Mouse (Mus musculus): Measurements from ENCODE around the gene Fbxo48.

The Fbxo48 gene

GRCm38 (mm10) chr11:16972027-16972426 is 20.9 kb downstream of the Fbxo48 start:
- no peak for DNase-seq (ENCODE audit: low spot score)

- no peak for DNase-seq (ENCODE audit: low spot score)
These were observed 21.9 kb downstream of the Fbxo48 start for GRCm38 (mm10) chr11:16973086-16973485.

- no peak for DNase-seq (ENCODE audit: low spot score)
These were observed 25.8 kb downstream of the Fbxo48 start for GRCm38 (mm10) chr11:16976937-16977336.

- no peak for DNase-seq (ENCODE audit: low spot score)
These were observed 26.4 kb downstream of the Fbxo48 start for GRCm38 (mm10) chr11:16977611-16978010.

- no peak for DNase-seq (ENCODE audit: low spot score)
These were observed 27.1 kb downstream of the Fbxo48 start for GRCm38 (mm10) chr11:16978161-16978707.

- no peak for DNase-seq (ENCODE audit: low spot score)
These were observed 35.5 kb downstream of the Fbxo48 start for GRCm38 (mm10) chr11:16986550-16987187.

- no peak for DNase-seq (ENCODE audit: low spot score)
These were observed 36.7 kb downstream of the Fbxo48 start for GRCm38 (mm10) chr11:16987745-16988328.

GRCm38 (mm10) chr11:16989885-16990284 is 38.7 kb downstream of the Fbxo48 start:
- DNase-seq (ENCODE audit: low spot score): no peak

GRCm38 (mm10) chr11:16992880-16993279 is 41.7 kb downstream of the Fbxo48 start:
- DNase-seq (ENCODE audit: low spot score): no peak

- no peak for DNase-seq (ENCODE audit: low spot score)
These were observed 45.6 kb downstream of the Fbxo48 start for GRCm38 (mm10) chr11:16996818-16997217.

- DNase-seq (ENCODE audit: low spot score): no peak
These were observed 46.3 kb downstream of the Fbxo48 start for GRCm38 (mm10) chr11:16997465-16997864.

- DNase-seq (ENCODE audit: low spot score): no peak
These were observed 48.2 kb downstream of the Fbxo48 start for GRCm38 (mm10) chr11:16999387-16999786.

GRCm38 (mm10) chr11:16999933-17000332 is 48.8 kb downstream of the Fbxo48 start:
- DNase-seq (ENCODE audit: low spot score): no peak

GRCm38 (mm10) chr11:17000353-17001334 is 49.5 kb downstream of the Fbxo48 start:
- no peak for DNase-seq (ENCODE audit: low spot score)

GRCm38 (mm10) chr11:17002739-17003373 is 51.7 kb downstream of the Fbxo48 start:
- no peak for DNase-seq (ENCODE audit: low spot score)

GRCm38 (mm10) chr11:17003757-17004156 is 52.6 kb downstream of the Fbxo48 start:
- no peak for DNase-seq (ENCODE audit: low spot score)
